Mouse (Mus musculus) embryonic fibroblast, embryonic 13.5 days (primary cell): ENCODE measurements around the gene Tas2r138.

ENCODE experiments used
- CTCF ChIP-seq: IDR thresholded peaks from 2 replicates; pipeline ENCODE4 v1.5.1; 2011; ENCODE audit warnings: mild to moderate bottlenecking, control low read depth, low read length, moderate library complexity, borderline replicate concordance; ENCODE audit not compliant: insufficient read depth
- POLR2A ChIP-seq: IDR thresholded peaks from 2 replicates; pipeline ENCODE4 v1.6.1; 2011; ENCODE audit warnings: low read depth, mild to moderate bottlenecking, control low read depth, low read length, moderate library complexity

DNA sequence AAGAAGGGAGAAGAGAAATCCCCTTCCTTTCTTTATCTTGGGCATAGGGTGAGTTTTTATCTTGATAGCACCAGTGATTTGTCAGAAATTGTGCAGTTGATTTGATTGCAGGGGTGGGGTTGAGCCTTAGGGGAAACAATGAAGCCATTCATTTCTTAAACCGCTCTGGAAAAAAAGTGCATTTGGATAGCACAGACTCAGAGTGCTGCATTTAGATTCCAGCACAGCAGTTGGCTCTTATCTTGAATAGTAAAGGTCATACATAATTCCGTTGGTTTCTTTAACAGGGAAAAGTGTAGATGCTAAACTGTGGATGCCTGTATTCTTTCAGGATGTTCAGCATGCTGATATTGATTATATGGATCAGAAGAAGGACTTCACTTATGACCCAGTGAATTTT, 47.8 kb upstream of the Tas2r138 start:
- no peak for TF ChIP-seq CTCF
- no peak for TF ChIP-seq POLR2A
